Mouse (Mus musculus) inflammation-experienced regulatory T-cells, adult 6 months (primary cell): Measurements from ENCODE around the gene Olfr273. TPM values are rescaled to one million over a fixed set of nuclear protein-coding genes. Genes with fewer than 3 reads are reported as not detected.
"Not testable (repeated sequence)": the region's sequence is repeated elsewhere in the genome, so short reads cannot be mapped to it uniquely, and the experiment has no call there.

Source experiments
- ATAC-seq: one replicate; pipeline ENCODE4 v1.8.0; 2017
- polyA plus RNA-seq, 3 experiments: library from polyadenylated mRNA; unstranded; fragments of 100-300 nt; shearing (Covaris generic); gene quantifications; one replicate each; pipeline ENCODE4 v1.2.1; 2017

Gene Olfr273
- not detected for polyA plus RNA-seq

GRCm38 (mm10) chr4:52859136-52859535 lies at the start of gene Olfr273:
Gene Olfr273 (minus strand): TSS chr4:52859236.
- no peak for ATAC-seq

DNA sequence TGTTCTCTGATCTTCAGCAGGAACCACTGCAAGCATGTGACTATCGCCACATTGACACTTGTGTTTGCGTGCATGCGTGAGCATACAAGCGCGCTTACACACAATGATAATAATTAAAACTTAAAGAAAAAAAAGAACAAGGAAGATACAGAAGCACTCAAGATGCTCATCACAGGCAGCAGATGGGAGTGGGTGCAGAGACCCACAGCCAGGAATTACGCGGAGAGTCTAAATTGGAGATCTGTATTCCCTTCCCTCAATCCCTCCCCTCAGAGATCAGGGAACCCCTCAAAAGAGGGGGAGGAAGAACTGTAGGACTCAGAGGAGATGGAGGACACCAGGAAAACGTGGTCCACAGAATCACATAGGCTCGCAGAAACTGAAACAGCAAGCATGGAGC lies 5.1 kb upstream of the Olfr273 start:
- no peak for ATAC-seq

- ATAC-seq = no peak
Measured at GRCm38 (mm10) chr4:52849672-52850071, 9.4 kb downstream of the Olfr273 start.

DNA sequence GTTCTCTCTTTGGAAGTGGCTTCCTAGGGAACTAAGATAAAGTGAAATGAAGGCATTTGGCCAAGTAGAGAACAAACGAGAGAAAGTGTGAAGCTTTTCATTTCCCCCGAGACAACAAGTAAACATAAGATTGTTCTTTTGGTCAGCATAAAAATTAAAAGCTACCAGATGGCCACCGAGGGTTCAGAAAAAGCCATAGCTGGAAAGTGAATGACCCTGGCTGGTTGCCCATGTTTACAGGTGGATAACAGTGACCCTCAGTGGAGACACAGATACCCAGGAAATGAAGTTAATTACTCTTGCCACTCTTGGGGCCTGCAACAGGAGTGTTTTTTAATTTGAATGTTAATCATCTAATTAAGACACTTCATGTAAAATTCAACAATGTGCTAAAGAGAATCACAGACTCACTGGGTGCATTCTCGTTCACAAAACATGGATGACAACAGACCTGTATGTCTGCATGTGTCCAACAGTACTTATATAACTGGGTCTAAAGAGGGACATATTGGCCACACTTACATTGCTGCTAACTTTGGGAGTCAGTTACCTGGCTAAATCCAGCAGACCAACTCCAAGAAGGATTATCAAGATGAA lies 9.9 kb downstream of the Olfr273 start:
- ATAC-seq = no peak

GRCm38 (mm10) chr4:52845411-52845810 lies 13.6 kb downstream of the Olfr273 start:
- ATAC-seq = not testable (repeated sequence)

DNA sequence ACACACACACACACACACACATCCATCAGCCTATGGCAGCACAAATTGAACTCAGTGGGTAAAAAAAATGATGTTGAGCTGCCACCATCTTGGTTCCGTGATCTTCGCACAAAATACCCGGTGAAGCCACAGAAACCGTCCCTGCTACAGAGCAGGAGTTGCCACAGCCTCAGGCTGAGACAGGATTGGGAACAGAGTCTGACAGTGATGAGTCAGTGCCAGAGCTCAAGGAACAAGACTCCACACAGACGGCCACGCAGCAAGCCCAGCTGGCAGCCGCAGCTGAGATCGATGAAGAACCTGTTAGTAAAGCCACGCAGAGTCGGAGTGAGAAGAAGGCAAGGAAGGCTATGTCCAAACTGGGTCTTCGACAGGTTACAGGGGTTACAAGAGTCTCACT lies 37.7 kb downstream of the Olfr273 start:
- ATAC-seq = no peak

DNA sequence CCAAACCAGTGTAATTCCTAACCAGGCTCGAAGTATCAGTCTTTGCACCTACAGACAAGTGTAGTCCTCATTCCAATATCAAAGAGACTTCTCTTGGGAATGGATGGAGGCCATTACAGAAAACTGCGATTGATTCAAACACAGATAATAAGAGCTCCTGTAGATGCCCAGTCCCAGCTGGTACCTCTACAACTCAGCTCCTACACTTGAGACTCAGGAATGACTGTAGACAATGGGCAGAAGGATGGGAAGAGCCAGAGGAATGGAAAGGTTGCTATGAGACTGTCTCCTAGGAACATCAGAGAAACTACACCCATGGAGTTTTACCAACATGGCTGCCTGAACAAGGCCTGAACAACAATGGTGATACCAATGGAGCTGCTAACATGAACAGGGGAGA lies 44.7 kb downstream of the Olfr273 start, which contains the start of gene Olfr275:
Gene Olfr275 (plus strand): TSS at position 301 of the 400 bp plus-strand sequence.
- ATAC-seq = no peak

GRCm38 (mm10) chr4:52811871-52812270 lies 47.2 kb downstream of the Olfr273 start:
- ATAC-seq = no peak

Other genes with a start within 250 kb of the Olfr273 start
- gene Olfr275, start 44.6 kb downstream of the Olfr273 start, polyA plus RNA-seq = not detected
- gene Olfr272, start 59.9 kb upstream of the Olfr273 start, polyA plus RNA-seq = not detected
- gene Olfr270, start 105.3 kb upstream of the Olfr273 start, polyA plus RNA-seq = not detected
- not detected for gene Nipsnap3a, start 130.0 kb upstream of the Olfr273 start, polyA plus RNA-seq
- 10 to 100 TPM; 62.4 to 88.5 (median 79.7) TPM for gene Nipsnap3b, start 152.6 kb upstream of the Olfr273 start, polyA plus RNA-seq